Mouse (Mus musculus) forebrain, embryonic 16.5 days (tissue): ENCODE data around the gene Baz2b. TPM values are rescaled to one million over a fixed set of nuclear protein-coding genes. Genes with fewer than 3 reads are reported as not detected.

Experiments
- ATAC-seq: fragments of 200-750 bp; cut with Nextera tagmentation; 2 replicates; pipeline ENCODE4 v1.8.0; 2017; ENCODE audit warnings: mild to moderate bottlenecking, moderate library complexity
- H3K27ac ChIP-seq: fragments of 300-500 bp; sonication (generic); 2 replicates; pipeline ENCODE4 v1.5.1; 2014; ENCODE audit warnings: low read length, control low read depth
- H3K27me3 ChIP-seq: fragments of 300-500 bp; sonication (generic); replicated peaks from 2 replicates; pipeline ENCODE4 v1.6.1; 2014; ENCODE audit warnings: low read length; ENCODE audit not compliant: control insufficient read depth, insufficient read depth
- H3K36me3 ChIP-seq: fragments of 300-500 bp; sonication (generic); 2 replicates; pipeline ENCODE4 v1.6.1; 2014; ENCODE audit not compliant: control insufficient read depth, insufficient read depth
- H3K4me1 ChIP-seq: fragments of 300-500 bp; sonication (generic); replicated peaks from 2 replicates; pipeline ENCODE4 v1.6.1; 2014; ENCODE audit warnings: low read length; ENCODE audit not compliant: control insufficient read depth, insufficient read depth
- H3K4me2 ChIP-seq: fragments of 300-500 bp; sonication (generic); 2 replicates; pipeline ENCODE4 v1.6.1; 2014; ENCODE audit warnings: mild to moderate bottlenecking, low read length, control low read depth
- H3K4me3 ChIP-seq: fragments of 300-500 bp; sonication (generic); replicated peaks from 2 replicates; pipeline ENCODE4 v1.5.1; 2014; ENCODE audit warnings: mild to moderate bottlenecking, low read length, control low read depth
- H3K9ac ChIP-seq: fragments of 300-500 bp; sonication (generic); replicated peaks from 2 replicates; pipeline ENCODE4 v1.6.1; 2014; ENCODE audit warnings: low read depth, low read length, control low read depth
- H3K9me3 ChIP-seq: fragments of 300-500 bp; sonication (generic); 2 replicates; pipeline ENCODE4 v1.6.1; 2016; ENCODE audit warnings: low read length; ENCODE audit not compliant: control insufficient read depth
- WGBS: fragments of 180-500 bp; shearing (Covaris S2); extraction: QIAGEN DNeasy Blood & Tissue Kit; methylation state at CpG from one replicate; pipeline ENCODE4 v1.1.7; 2014; 5-methylcytosine and 5-hydroxymethylcytosine counted together
- polyA plus RNA-seq: library from polyadenylated mRNA; unstranded; fragments of >200 nt; fragmentation: Nextera tagmentation; extraction: Ambion mirVana; gene quantifications from 2 replicates; pipeline ENCODE4 v1.2.1, GENCODE M21; 2015

Gene Baz2b
- polyA plus RNA-seq, 1 experiment from 2014 or later = 70.2 TPM

DNA sequence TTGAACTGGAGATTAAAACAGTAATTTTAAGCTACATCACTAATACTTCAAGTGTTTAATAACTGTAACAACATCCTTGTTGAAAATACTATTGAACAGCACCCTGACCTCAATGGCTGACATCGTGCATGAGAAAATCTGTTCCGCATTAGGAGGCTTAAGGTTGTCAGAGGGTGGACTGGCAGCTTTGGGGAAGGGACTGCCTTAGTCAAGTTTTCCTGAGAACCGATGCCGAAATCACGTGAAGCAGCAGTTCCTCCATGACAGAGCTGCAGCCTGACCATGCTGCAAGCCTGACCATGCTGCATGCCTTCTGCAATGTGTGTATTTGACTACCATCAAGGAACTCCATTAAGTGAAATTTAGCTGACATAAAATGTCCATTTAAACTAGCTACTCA is 188.1 kb downstream of the Baz2b start:
- H3K4me2 ChIP-seq = no peak overlapping the region
- H3K27me3 ChIP-seq = no peaks in the 10 kb centered on the region
- no peak overlapping the region for H3K4me3 ChIP-seq
- H3K9ac ChIP-seq = no peak overlapping the region
- no peak overlapping the region for H3K27ac ChIP-seq
- WGBS = 83% methylated on average over 5 of the region's 5 CpGs
- no peaks in the 10 kb centered on the region for H3K36me3 ChIP-seq
- no peaks in the 10 kb centered on the region for H3K9me3 ChIP-seq
- H3K4me1 ChIP-seq = peaks cover 6% of the 10 kb centered on the region; the same call in 1 of the 2 replicates
- ATAC-seq = no peak

DNA sequence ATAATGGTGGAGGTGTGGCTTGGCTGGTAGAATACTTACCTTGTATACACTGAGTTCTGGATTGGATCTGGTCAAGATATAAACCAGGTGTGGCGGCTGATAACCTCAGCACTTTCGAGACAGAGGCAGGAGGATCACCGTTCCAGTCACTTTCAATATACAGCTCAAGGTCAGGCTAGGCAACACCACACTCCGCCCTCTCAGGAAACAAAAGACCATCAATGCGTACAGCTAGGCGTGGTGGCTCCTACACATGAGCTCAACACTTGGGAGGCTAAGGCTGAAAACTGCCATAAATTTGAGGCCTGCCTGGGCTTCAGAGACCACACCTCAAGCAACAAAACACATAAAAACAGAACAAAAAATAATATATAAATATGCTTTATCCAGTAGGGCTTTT is 188.5 kb downstream of the Baz2b start:
- no peak overlapping the region for H3K4me3 ChIP-seq
- WGBS = 96% methylated on average over 6 of the region's 6 CpGs
- no peak overlapping the region for H3K9ac ChIP-seq
- H3K9me3 ChIP-seq = no peaks in the 10 kb centered on the region
- 0 out of 2 replicates have a peak, but pooled peaks cover 3% of the 10 kb centered on the region for H3K4me1 ChIP-seq
- no peaks in the 10 kb centered on the region for H3K36me3 ChIP-seq
- H3K27ac ChIP-seq = no peak overlapping the region
- no peak for ATAC-seq
- no peaks in the 10 kb centered on the region for H3K27me3 ChIP-seq
- no peak overlapping the region for H3K4me2 ChIP-seq

DNA sequence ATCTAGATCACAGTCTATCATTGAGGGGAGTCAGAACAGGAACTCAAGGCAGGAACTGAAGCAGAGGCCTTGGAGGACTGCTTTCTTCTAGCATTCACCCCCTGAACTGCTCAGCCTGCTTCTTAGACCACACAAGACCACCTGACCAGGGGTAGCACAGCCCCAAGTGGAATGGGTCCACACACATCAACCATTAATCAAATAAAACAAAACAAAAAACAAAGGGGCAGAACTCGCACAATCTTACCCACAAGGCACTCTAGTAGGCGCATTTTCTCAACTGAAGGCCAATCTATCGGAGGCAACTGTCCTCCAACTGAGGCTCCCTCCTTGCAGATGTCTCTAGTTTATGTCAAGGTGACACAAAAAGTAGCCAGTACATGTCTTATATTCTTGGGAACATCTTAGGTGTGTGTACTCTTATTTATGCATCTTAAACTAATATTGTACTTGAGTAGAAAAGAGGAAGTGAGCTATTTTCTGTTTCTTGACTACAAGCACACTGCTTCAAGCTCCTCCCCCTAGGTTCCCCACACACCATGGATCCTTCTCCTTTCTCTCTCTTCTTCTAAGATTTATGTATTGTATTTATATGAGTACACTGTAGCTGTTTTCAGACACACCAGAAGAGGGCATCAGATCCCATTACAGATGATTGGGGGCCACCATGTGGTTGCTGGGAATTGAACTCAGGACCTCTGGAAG is 189.9 kb downstream of the Baz2b start:
- no peak overlapping the region for H3K4me2 ChIP-seq

DNA sequence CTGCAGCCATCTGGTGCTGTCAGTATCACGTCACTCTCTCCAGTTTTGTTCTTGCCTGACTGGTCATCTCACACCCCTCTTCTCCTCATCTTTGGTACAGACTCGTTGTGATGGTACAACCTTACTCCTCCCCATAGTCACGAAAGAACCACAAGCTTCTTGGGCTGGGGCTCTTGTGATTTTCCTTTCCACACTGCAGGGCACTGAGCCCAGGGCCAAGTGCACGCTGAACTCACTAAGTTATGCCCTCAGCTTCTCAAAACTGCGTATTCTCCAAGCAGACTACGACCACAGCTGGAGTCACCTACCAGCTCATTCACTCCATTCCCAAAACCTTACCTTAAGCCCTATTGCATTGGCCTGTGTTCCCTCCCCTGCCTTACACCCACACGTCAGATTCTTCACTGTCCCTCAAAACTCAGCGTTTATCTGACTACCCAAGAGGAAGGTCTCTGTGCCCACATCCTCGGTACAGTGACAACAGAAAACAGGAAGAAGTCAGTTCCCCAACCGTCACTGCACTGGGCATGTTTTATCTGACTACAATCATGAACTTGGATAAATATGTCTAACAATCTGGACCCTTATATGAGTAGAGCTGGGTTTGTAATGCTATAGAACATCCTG is 190.7 kb downstream of the Baz2b start:
- 85% methylated on average over 10 of the region's 10 CpGs for WGBS
- no peaks in the 10 kb centered on the region for H3K36me3 ChIP-seq
- H3K4me1 ChIP-seq = peaks cover 6% of the 10 kb centered on the region; the same call in 1 of the 2 replicates
- no peaks in the 10 kb centered on the region for H3K27me3 ChIP-seq
- H3K9me3 ChIP-seq = no peaks in the 10 kb centered on the region
- H3K4me2 ChIP-seq = no peak overlapping the region
- no peak overlapping the region for H3K4me3 ChIP-seq
- H3K27ac ChIP-seq = no peak overlapping the region
- ATAC-seq = no peak
- H3K9ac ChIP-seq = no peak overlapping the region

More for the DNA sequence above, 189.9 kb downstream of the Baz2b start:
- ATAC-seq = no peak
- H3K9ac ChIP-seq = no peak overlapping the region
- H3K27ac ChIP-seq = no peak overlapping the region
- 98% methylated on average over 3 of the region's 3 CpGs for WGBS
- no peaks in the 10 kb centered on the region for H3K36me3 ChIP-seq
- H3K9me3 ChIP-seq = no peaks in the 10 kb centered on the region
- H3K4me1 ChIP-seq = 0 out of 2 replicates have a peak, but pooled peaks cover 3% of the 10 kb centered on the region
- H3K27me3 ChIP-seq = no peaks in the 10 kb centered on the region
- no peak overlapping the region for H3K4me3 ChIP-seq

DNA sequence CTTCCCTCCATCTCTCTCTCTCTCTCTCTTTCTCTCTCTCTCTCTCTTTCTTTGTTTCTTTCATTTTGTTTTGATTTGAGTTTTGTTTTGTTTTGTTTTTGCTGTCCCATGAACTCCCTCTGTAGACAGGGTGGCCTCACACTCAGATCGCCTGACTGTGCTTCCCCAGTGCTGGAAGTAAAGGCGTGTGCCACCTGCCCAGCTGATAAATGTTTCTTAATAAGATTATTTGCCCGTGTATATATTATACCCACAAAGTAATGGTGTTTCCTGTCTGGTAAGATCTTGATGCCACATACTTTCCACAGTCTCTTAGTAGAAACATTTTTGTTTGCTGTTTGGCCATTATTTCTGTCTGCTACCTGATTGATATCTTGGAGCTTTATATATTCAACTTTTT is 198.1 kb downstream of the Baz2b start:
- no peak for ATAC-seq
- WGBS = 93% methylated on average over 3 of the region's 3 CpGs

DNA sequence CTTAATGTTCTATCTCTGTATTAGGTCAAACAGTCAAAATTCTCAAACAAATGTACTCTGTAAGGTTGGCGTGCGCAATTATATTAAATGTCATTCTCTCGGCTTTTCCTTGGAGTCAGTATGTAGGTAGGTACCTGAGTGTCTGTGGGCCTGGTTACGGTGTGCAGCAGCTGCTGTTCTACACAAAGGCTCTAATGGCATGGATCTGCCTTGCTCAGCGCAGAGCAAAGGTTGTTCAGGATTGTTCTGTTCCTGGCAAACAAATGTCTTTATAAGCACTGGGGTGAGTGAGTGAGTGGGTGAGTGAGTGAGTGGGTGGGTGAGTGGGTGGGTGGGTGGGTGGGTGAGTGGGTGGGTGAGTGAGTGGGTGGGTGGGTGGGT is 206.0 kb downstream of the Baz2b start:
- no peaks in the 10 kb centered on the region; the same call in none of the 2 replicates for H3K36me3 ChIP-seq
- no peaks in the 10 kb centered on the region for H3K9me3 ChIP-seq
- H3K4me3 ChIP-seq = no peak overlapping the region
- H3K27me3 ChIP-seq = no peaks in the 10 kb centered on the region
- H3K9ac ChIP-seq = no peak overlapping the region
- no peaks in the 10 kb centered on the region for H3K4me1 ChIP-seq
- no peak overlapping the region for H3K4me2 ChIP-seq
- H3K27ac ChIP-seq = no peak overlapping the region
- 91% methylated on average over 5 of the region's 5 CpGs for WGBS
- ATAC-seq = no peak

More for the DNA sequence above, 198.1 kb downstream of the Baz2b start:
- Histone ChIP-seq H3K9me3 (no peaks in the 10 kb centered on the region), H3K4me3 (no peak overlapping the region), H3K27ac (no peak overlapping the region), H3K4me1 (peaks cover 6% of the 10 kb centered on the region; the same call in 1 of the 2 replicates), H3K4me2 (no peak overlapping the region), H3K27me3 (no peaks in the 10 kb centered on the region), H3K9ac (no peak overlapping the region), H3K36me3 (no peaks in the 10 kb centered on the region)

DNA sequence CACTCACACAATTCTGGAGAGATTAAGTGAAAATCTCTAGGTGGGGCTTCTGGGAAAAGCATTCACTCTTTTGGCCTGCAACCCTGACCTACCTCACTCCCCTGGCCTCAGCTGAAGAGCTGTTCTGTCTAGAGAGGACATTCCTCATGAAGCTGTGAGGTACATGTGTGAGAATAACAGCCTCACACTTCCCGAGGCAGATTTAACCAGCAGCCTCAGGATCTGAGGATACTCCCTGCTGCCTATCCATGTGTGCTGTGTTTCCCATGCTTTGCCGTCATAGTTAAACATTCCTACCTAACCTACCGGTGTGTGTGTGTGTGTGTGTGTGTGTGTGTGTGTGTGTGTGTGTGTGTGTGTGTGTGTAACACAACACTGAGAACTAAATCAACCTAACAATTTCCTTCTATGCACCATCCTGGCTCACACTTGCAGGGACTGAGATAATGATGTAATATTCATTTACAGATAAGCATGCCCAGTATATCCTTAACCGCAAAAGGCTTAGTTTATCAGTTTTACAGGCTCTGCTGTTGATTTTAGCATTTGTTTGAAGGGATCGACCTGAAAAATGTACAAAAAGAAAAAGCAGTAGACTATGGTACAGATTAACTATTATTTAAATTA is 206.5 kb downstream of the Baz2b start:
- ATAC-seq = no peak
- 91% methylated on average over 5 of the region's 5 CpGs for whole genome bisulfite sequencing

DNA sequence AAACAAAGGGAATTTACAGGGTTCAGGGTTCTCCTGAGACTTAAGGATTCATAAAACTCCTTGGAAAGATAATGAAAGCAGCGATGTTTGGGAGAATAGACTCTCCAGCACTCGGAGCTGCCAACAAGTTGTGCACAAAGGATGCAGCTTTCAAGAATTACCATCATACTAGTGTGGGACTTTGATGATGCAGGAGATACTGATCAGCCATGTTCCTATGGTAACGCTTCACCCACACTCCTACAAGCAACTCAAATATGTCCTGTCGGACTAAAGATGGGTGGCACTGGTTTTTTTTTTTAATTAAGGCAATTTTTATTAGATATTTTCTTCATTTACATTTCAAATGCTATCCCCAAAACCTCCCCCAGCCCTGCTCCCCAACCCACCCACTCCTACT is 209.4 kb downstream of the Baz2b start:
- WGBS = 87% methylated on average over 4 of the region's 4 CpGs
- H3K4me1 ChIP-seq = no peaks in the 10 kb centered on the region
- H3K4me3 ChIP-seq = no peak overlapping the region
- no peaks in the 10 kb centered on the region for H3K9me3 ChIP-seq
- no peak overlapping the region for H3K9ac ChIP-seq
- ATAC-seq = no peak
- H3K27me3 ChIP-seq = no peaks in the 10 kb centered on the region
- no peak overlapping the region for H3K4me2 ChIP-seq
- no peak overlapping the region for H3K27ac ChIP-seq
- H3K36me3 ChIP-seq = no peaks in the 10 kb centered on the region; the same call in 1 of the 2 replicates

More for the DNA sequence above, 206.5 kb downstream of the Baz2b start:
- H3K4me3 ChIP-seq = no peak overlapping the region
- H3K36me3 ChIP-seq = no peaks in the 10 kb centered on the region; the same call in none of the 2 replicates
- H3K9me3 ChIP-seq = no peaks in the 10 kb centered on the region
- no peak overlapping the region for H3K4me2 ChIP-seq
- no peak overlapping the region for H3K9ac ChIP-seq
- H3K4me1 ChIP-seq = no peaks in the 10 kb centered on the region
- H3K27ac ChIP-seq = no peak overlapping the region
- no peaks in the 10 kb centered on the region for H3K27me3 ChIP-seq

DNA sequence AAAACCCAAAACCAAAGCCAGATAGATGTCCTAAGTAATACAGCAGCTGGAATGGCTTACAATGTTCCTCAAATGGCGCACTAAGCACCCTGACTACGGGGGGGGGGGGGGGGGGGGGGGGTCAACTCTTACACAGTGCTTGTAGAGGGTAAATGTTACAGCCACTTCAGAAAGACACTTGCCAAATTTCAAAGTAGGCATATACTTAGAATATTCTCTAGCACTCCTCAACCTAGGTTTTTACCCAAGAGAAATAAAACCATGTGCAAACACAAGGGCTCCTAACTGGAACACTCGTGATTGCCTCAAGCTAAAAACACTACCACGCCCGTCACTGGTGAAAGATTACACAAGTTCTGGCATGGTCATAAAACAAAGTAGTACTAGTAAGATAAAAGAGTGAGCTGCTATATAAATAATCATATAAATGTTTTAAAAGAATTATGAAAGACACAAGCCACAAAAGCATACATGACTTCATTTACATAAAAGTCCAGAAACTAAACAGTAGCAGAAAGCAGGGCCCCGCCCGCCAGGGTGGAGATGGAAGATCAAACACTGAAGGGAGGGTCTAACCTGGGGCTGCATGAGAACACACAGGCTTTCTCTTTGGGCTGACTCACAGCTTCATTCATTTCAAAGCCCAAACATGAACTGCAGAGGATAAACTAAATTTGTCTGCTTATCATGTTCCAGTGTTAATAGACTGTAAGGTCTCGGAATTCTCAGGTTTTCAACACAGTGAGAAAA is 212.0 kb downstream of the Baz2b start:
- Histone ChIP-seq H3K4me1 (no peaks in the 10 kb centered on the region), H3K4me2 (no peak overlapping the region), H3K4me3 (no peak overlapping the region), H3K27ac (no peak overlapping the region), H3K36me3 (no peaks in the 10 kb centered on the region), H3K9ac (no peak overlapping the region), H3K9me3 (no peaks in the 10 kb centered on the region), H3K27me3 (no peaks in the 10 kb centered on the region)
- 93% methylated on average over 7 of the region's 8 CpGs for WGBS
- no peak for ATAC-seq
